Mouse (Mus musculus) hindbrain, embryonic 11.5 days (tissue): ENCODE measurements around the gene Cstf2t. TPM values are rescaled to one million over a fixed set of nuclear protein-coding genes. Genes with fewer than 3 reads are reported as not detected.
A peak's percentile ranks its signal among the peaks of the same experiment; 100 is the strongest.

Source experiments
- ATAC-seq: fragments of 200-750 bp; cut with Nextera tagmentation; 2 replicates; pipeline ENCODE4 v1.8.0; 2017; ENCODE audit warnings: mild to moderate bottlenecking, moderate TSS enrichment, moderate library complexity; ENCODE audit not compliant: low FRiP score
- DNase-seq: peaks from one replicate; pipeline ENCODE4 v3.0.0-alpha.2; 2015; ENCODE audit warnings: low spot score
- H3K27ac ChIP-seq: fragments of 300-500 bp; sonication (generic); 2 replicates; pipeline ENCODE4 v1.5.1; 2014; ENCODE audit warnings: mild to moderate bottlenecking, low read depth, low read length
- H3K27me3 ChIP-seq: fragments of 300-500 bp; sonication (generic); 2 replicates; pipeline ENCODE4 v1.6.1; 2014; ENCODE audit warnings: mild to moderate bottlenecking, low read length, moderate library complexity, mixed read lengths; ENCODE audit not compliant: control insufficient read depth, insufficient read depth
- H3K36me3 ChIP-seq: fragments of 300-500 bp; sonication (generic); 2 replicates; pipeline ENCODE4 v1.6.1; 2014; ENCODE audit warnings: mild to moderate bottlenecking, low read length, moderate library complexity, mixed read lengths; ENCODE audit not compliant: control insufficient read depth, insufficient read depth
- H3K4me1 ChIP-seq: fragments of 300-500 bp; sonication (generic); replicated peaks from 2 replicates; pipeline ENCODE4 v1.6.1; 2014; ENCODE audit warnings: low read length, mixed read lengths; ENCODE audit not compliant: control insufficient read depth, insufficient read depth
- H3K4me2 ChIP-seq: fragments of 300-500 bp; sonication (generic); replicated peaks from 2 replicates; pipeline ENCODE4 v1.6.1; 2014; ENCODE audit warnings: mild to moderate bottlenecking, low read depth, low read length
- H3K4me3 ChIP-seq: fragments of 300-500 bp; sonication (generic); 2 replicates; pipeline ENCODE4 v1.5.1; 2014; ENCODE audit warnings: low read depth, low read length
- H3K9ac ChIP-seq: fragments of 300-500 bp; sonication (generic); 2 replicates; pipeline ENCODE4 v1.6.1; 2014; ENCODE audit warnings: low read depth, low read length
- H3K9me3 ChIP-seq: fragments of 300-500 bp; sonication (generic); 2 replicates; pipeline ENCODE4 v1.6.1; 2016; ENCODE audit warnings: low read length; ENCODE audit not compliant: control insufficient read depth
- WGBS: fragments of 180-500 bp; shearing (Covaris S2); extraction: QIAGEN DNeasy Blood & Tissue Kit; methylation state at CpG from one replicate; pipeline ENCODE4 v1.1.7; 2014; 5-methylcytosine and 5-hydroxymethylcytosine counted together
- polyA plus RNA-seq: library from polyadenylated mRNA; unstranded; fragments of >200 nt; fragmentation: Nextera tagmentation; extraction: Ambion mirVana; gene quantifications from 2 replicates; pipeline ENCODE4 v1.2.1, GENCODE M21; 2014

The Cstf2t gene
- polyA plus RNA-seq, 1 experiment from 2014 or later = 45.3 TPM

GRCm38 (mm10) chr19:31076106-31076505 lies 6.5 kb upstream of the Cstf2t start:
- Histone ChIP-seq H3K4me1 (0 out of 2 replicates have a peak, but pooled peaks cover 2% of the 10 kb centered on the region), H3K9ac (no peak overlapping the region), H3K4me3 (no peak overlapping the region), H3K27me3 (no peaks in the 10 kb centered on the region), H3K36me3 (no peaks in the 10 kb centered on the region), H3K27ac (no peak overlapping the region), H3K4me2 (no peak overlapping the region), H3K9me3 (no peaks in the 10 kb centered on the region)
- ATAC-seq = no peak
- DNase-seq = no peak
- whole genome bisulfite sequencing = 82% methylated on average over 4 of the region's 4 CpGs

DNA sequence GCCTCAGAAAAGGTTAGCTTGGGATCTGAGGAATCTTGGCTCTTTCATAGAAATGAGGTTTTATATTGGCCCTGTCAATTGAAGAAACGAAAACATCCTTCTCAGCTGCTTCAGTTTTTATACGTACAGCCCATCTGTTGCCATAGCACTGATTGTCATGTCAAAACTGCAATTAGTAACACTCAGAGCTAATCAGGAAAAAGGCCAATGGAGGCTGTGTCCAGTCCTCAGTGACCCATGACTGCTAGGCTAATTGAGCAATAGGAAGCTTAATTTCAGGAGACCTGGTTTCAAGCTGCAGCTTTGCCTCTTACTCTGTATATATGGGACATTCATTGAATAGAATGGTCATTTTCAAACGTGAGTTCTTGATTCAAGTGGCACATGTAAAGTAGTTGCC lies 4.4 kb upstream of the Cstf2t start:
- Histone ChIP-seq H3K27ac (no peak overlapping the region), H3K9ac (no peak overlapping the region), H3K27me3 (no peaks in the 10 kb centered on the region), H3K36me3 (no peaks in the 10 kb centered on the region), H3K4me2 (no peak overlapping the region), H3K4me3 (no peak overlapping the region), H3K9me3 (no peaks in the 10 kb centered on the region), H3K4me1 (0 out of 2 replicates have a peak, but pooled peaks cover 2% of the 10 kb centered on the region)
- DNase-seq (no peak), ATAC-seq (no peak)
- WGBS = 71% methylated on average over 3 of the region's 3 CpGs

DNA sequence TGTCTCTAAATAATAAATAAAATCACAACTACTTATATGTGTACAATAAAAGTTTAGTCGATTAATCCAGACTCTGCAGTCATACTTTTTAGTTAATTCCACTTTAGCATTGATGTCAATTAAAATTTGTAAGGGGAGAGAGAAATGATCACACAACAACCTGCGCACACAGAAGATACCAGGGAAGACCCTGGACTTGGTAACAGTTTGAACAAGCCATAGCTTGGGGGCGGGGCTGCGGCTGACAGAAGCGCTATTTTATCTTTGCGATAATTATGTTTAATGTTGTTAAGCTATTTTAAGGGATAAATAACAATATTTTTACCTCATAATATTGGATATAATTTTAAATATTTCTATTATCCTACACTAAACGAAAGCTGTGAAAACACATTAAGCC lies 411 bp upstream of the Cstf2t start:
- peak overlapping the region; percentile 32; the same call in 1 of the 2 replicates for H3K27ac ChIP-seq
- H3K4me1 ChIP-seq = peaks cover 2% of the 10 kb centered on the region; the same call in 1 of the 2 replicates
- H3K36me3 ChIP-seq = 0 out of 2 replicates have a peak, but pooled peaks cover 3% of the 10 kb centered on the region
- ATAC-seq = peak; percentile 76
- peak overlapping the region; percentile 54; the same call in 1 of the 2 replicates for H3K4me3 ChIP-seq
- H3K9me3 ChIP-seq = no peaks in the 10 kb centered on the region
- H3K27me3 ChIP-seq = no peaks in the 10 kb centered on the region
- H3K9ac ChIP-seq = no peak overlapping the region
- no peak for DNase-seq
- WGBS = 24% methylated on average over 7 of the region's 7 CpGs
- peak overlapping the region; percentile 27; the same call in 1 of the 2 replicates for H3K4me2 ChIP-seq

- 0 out of 2 replicates have a peak, but pooled peaks cover 3% of the 10 kb centered on the region for H3K36me3 ChIP-seq
- peaks cover 2% of the 10 kb centered on the region; the same call in 1 of the 2 replicates for H3K4me1 ChIP-seq
- DNase-seq = no peak
- peak overlapping the region; percentile 65 for H3K4me2 ChIP-seq
- H3K27ac ChIP-seq = no peak overlapping the region
- H3K4me3 ChIP-seq = peak overlapping the region; percentile 54
- H3K9me3 ChIP-seq = no peaks in the 10 kb centered on the region
- H3K27me3 ChIP-seq = no peaks in the 10 kb centered on the region
- 97% methylated on average over 8 of the region's 8 CpGs for WGBS
- no peak for ATAC-seq
- H3K9ac ChIP-seq = no peak overlapping the region
These were observed 1.1 kb downstream of the Cstf2t start for GRCm38 (mm10) chr19:31083761-31084160.

DNA sequence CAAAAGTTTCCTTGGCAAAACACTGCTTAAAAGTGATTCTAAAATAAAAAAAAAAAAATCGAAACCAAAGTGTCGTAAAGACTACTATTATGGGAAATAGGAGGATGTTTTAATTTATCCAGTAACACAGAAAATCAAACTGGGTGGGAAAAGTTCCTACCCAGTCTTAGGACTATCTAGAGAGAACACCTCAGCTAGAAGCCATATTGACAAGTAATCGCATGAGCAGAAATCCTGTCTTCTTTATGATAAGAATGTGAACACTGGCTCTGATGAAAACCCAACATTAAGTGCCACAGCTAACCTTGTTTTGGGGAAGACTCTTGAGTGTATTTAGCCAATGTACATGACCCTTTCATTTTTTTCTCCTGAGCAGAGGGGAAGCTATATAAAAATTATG lies 15.2 kb downstream of the Cstf2t start:
- DNase-seq (no peak), ATAC-seq (no peak)
- no peak overlapping the region for H3K9ac ChIP-seq
- no peaks in the 10 kb centered on the region for H3K27me3 ChIP-seq
- H3K9me3 ChIP-seq = no peaks in the 10 kb centered on the region
- H3K4me2 ChIP-seq = no peak overlapping the region
- H3K27ac ChIP-seq = no peak overlapping the region
- whole genome bisulfite sequencing = 75% methylated on average over 3 of the region's 3 CpGs
- H3K4me1 ChIP-seq = no peaks in the 10 kb centered on the region
- no peak overlapping the region for H3K4me3 ChIP-seq
- no peaks in the 10 kb centered on the region for H3K36me3 ChIP-seq

DNA sequence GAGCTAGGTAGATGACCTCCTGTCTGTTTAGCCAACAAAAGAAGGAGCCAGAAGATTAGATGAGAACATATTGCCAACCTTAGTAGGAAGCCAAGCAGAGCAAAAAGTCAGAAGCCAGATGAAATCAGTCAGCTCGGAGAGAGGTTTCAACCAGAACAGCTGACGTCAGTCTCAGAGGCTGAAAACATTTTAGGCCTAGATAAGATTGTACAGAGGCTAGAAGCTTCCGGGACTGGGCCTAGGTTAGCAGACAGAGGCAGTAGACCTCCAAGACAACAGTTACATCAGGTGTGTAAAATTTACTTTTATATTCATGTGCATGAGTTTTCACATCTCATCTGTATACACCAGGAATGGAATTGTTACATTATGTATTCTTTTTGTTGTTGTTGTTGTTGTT lies 16.7 kb downstream of the Cstf2t start:
- 95% methylated on average over 3 of the region's 3 CpGs for WGBS
- no peaks in the 10 kb centered on the region for H3K4me1 ChIP-seq
- DNase-seq (no peak), ATAC-seq (no peak)
- H3K4me2 ChIP-seq = no peak overlapping the region
- no peak overlapping the region for H3K27ac ChIP-seq
- H3K4me3 ChIP-seq = no peak overlapping the region
- no peaks in the 10 kb centered on the region for H3K36me3 ChIP-seq
- H3K9me3 ChIP-seq = no peaks in the 10 kb centered on the region
- H3K27me3 ChIP-seq = no peaks in the 10 kb centered on the region
- H3K9ac ChIP-seq = no peak overlapping the region

- DNase-seq (no peak), ATAC-seq (no peak)
- Histone ChIP-seq H3K4me2 (no peak overlapping the region), H3K27ac (no peak overlapping the region), H3K27me3 (no peaks in the 10 kb centered on the region), H3K4me1 (no peaks in the 10 kb centered on the region), H3K9ac (no peak overlapping the region), H3K4me3 (no peak overlapping the region), H3K9me3 (no peaks in the 10 kb centered on the region), H3K36me3 (no peaks in the 10 kb centered on the region)
- WGBS = 89% methylated on average over 6 of the region's 6 CpGs
These were observed 22.1 kb downstream of the Cstf2t start for GRCm38 (mm10) chr19:31104764-31105163.

- Histone ChIP-seq H3K4me2 (no peak overlapping the region), H3K9ac (no peak overlapping the region), H3K36me3 (no peaks in the 10 kb centered on the region), H3K4me3 (no peak overlapping the region), H3K4me1 (no peaks in the 10 kb centered on the region), H3K27ac (no peak overlapping the region), H3K9me3 (no peaks in the 10 kb centered on the region), H3K27me3 (no peaks in the 10 kb centered on the region)
- 42% methylated on average over 3 of the region's 3 CpGs for WGBS
- DNase-seq = no peak
- no peak for ATAC-seq
These were observed 23.4 kb downstream of the Cstf2t start for GRCm38 (mm10) chr19:31106036-31106435.

DNA sequence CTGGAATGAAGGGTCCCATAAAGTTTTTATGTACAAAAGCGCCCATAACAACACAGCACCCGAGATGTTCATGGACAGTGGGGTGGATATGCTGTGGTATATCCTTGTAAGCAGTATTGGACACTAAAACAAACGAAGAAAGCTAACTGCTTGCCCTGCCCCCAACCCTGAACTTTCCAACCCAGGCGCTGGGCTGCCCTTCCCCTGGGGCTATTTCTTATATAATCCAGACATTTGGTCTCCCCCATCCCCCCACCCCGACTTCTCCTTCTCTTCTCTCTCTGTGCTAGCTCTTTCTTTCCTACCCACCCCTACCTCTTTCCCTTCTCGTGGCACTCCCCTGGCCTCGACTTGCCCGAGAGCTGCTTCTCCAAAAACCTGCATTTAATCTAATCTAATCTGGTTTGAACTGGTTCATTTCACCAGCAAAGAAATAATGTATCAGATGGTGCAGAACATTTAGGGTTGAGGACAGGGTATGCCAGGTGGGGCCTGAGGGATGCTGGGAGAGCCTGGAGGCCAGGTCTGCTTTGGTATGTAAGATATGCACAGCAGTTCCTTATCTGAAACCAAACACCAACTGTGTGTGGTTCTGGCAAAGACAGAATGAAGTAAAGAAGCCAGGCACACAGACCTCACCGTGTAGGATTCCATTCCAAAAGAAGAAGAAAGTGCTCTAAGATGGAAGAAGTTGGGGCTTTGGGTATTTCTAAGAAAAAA lies 24.4 kb downstream of the Cstf2t start:
- Histone ChIP-seq H3K4me2 (no peak overlapping the region), H3K9me3 (no peaks in the 10 kb centered on the region), H3K36me3 (no peaks in the 10 kb centered on the region), H3K9ac (no peak overlapping the region), H3K4me3 (no peak overlapping the region), H3K27me3 (no peaks in the 10 kb centered on the region), H3K4me1 (no peaks in the 10 kb centered on the region), H3K27ac (no peak overlapping the region)
- DNase-seq = peak; percentile 15
- WGBS = 40% methylated on average over 9 of the region's 9 CpGs
- no peak for ATAC-seq
